Mouse (Mus musculus) embryonic facial prominence, embryonic 14.5 days (tissue): ENCODE results near the gene Nectin4. TPM values are rescaled to one million over a fixed set of nuclear protein-coding genes. Genes with fewer than 3 reads are reported as not detected.
A peak's percentile ranks its signal among the peaks of the same experiment; 100 is the strongest.

Experiments
- ATAC-seq: fragments of 200-750 bp; cut with Nextera tagmentation; 2 replicates; pipeline ENCODE4 v1.8.0; 2017; ENCODE audit warnings: low read depth, moderate number of reproducible peaks, moderate TSS enrichment
- DNase-seq: peaks from one replicate; pipeline ENCODE4 v3.0.0-alpha.2; 2015; ENCODE audit warnings: low spot score
- H3K27ac ChIP-seq: fragments of 300-500 bp; sonication (generic); replicated peaks from 2 replicates; pipeline ENCODE4 v1.5.1; 2014; ENCODE audit warnings: low read depth, mild to moderate bottlenecking, low read length, moderate library complexity
- H3K27me3 ChIP-seq: fragments of 300-500 bp; sonication (generic); replicated peaks from 2 replicates; pipeline ENCODE4 v1.6.1; 2014; ENCODE audit warnings: low read length; ENCODE audit not compliant: control insufficient read depth, insufficient read depth
- H3K36me3 ChIP-seq: fragments of 300-500 bp; sonication (generic); 2 replicates; pipeline ENCODE4 v1.6.1; 2014; ENCODE audit warnings: low read length, mixed read lengths; ENCODE audit not compliant: control insufficient read depth, insufficient read depth
- H3K4me1 ChIP-seq: fragments of 300-500 bp; sonication (generic); 2 replicates; pipeline ENCODE4 v1.6.1; 2014; ENCODE audit warnings: antibody characterized with exemption, low read length; ENCODE audit not compliant: control insufficient read depth, insufficient read depth
- H3K4me2 ChIP-seq: fragments of 300-500 bp; sonication (generic); 2 replicates; pipeline ENCODE4 v1.6.1; 2014; ENCODE audit warnings: low read depth, mild to moderate bottlenecking, low read length, moderate library complexity, mixed read lengths
- H3K4me3 ChIP-seq: fragments of 300-500 bp; sonication (generic); 2 replicates; pipeline ENCODE4 v1.5.1; 2014; ENCODE audit warnings: low read depth, mild to moderate bottlenecking, low read length
- H3K9ac ChIP-seq: fragments of 300-500 bp; sonication (generic); 2 replicates; pipeline ENCODE4 v1.6.1; 2014; ENCODE audit warnings: low read depth, mild to moderate bottlenecking, low read length, moderate library complexity, mixed read lengths
- H3K9me3 ChIP-seq: fragments of 300-500 bp; sonication (generic); 2 replicates; pipeline ENCODE4 v1.6.1; 2016; ENCODE audit warnings: low read length; ENCODE audit not compliant: control insufficient read depth
- WGBS: fragments of 180-500 bp; shearing (Covaris S2); extraction: QIAGEN DNeasy Blood & Tissue Kit; methylation state at CpG from one replicate; pipeline ENCODE4 v1.1.7; 2014; 5-methylcytosine and 5-hydroxymethylcytosine counted together
- polyA plus RNA-seq: library from polyadenylated mRNA; unstranded; fragments of >200 nt; fragmentation: Nextera tagmentation; extraction: Ambion mirVana; gene quantifications from 2 replicates; pipeline ENCODE4 v1.2.1, GENCODE M21; 2014

Gene Nectin4
- polyA plus RNA-seq, 1 experiment from 2014 or later = 7.7 TPM

GRCm38 (mm10) chr1:171365934-171366333, 4.0 kb upstream of the Nectin4 start:
- H3K4me2 ChIP-seq = no peak overlapping the region
- ATAC-seq = no peak
- H3K27me3 ChIP-seq = no peaks in the 10 kb centered on the region
- 61% methylated on average over 7 of the region's 7 CpGs for WGBS
- no peak overlapping the region for H3K4me3 ChIP-seq
- H3K36me3 ChIP-seq = no peaks in the 10 kb centered on the region
- H3K9ac ChIP-seq = no peak overlapping the region
- DNase-seq = no peak
- H3K9me3 ChIP-seq = no peaks in the 10 kb centered on the region
- H3K27ac ChIP-seq = no peak overlapping the region
- no peaks in the 10 kb centered on the region for H3K4me1 ChIP-seq

GRCm38 (mm10) chr1:171372880-171373279, 3.0 kb downstream of the Nectin4 start:
- Histone ChIP-seq H3K27me3 (no peaks in the 10 kb centered on the region), H3K4me3 (peak overlapping the region; percentile 16; the same call in 1 of the 2 replicates), H3K4me2 (0 out of 2 replicates have a peak overlapping the region, but pooled peaks have one; percentile 6), H3K27ac (no peak overlapping the region), H3K36me3 (no peaks in the 10 kb centered on the region), H3K9me3 (no peaks in the 10 kb centered on the region), H3K9ac (no peak overlapping the region; the same call in 1 of the 2 replicates), H3K4me1 (peaks cover 13% of the 10 kb centered on the region)
- WGBS = 29% methylated on average over 3 of the region's 3 CpGs
- ATAC-seq = no peak
- no peak for DNase-seq

- H3K4me2 ChIP-seq = peak overlapping the region; percentile 31
- H3K4me3 ChIP-seq = no peak overlapping the region
- peak; percentile 37 for ATAC-seq
- WGBS = 2% methylated on average over 4 of the region's 4 CpGs
- peaks cover 13% of the 10 kb centered on the region for H3K4me1 ChIP-seq
- no peaks in the 10 kb centered on the region for H3K27me3 ChIP-seq
- H3K9ac ChIP-seq = 0 out of 2 replicates have a peak overlapping the region, but pooled peaks have one; percentile 2
- H3K9me3 ChIP-seq = no peaks in the 10 kb centered on the region
- DNase-seq = peak; percentile 70
- H3K27ac ChIP-seq = peak overlapping the region; percentile 77
- H3K36me3 ChIP-seq = no peaks in the 10 kb centered on the region
Observed at GRCm38 (mm10) chr1:171373946-171374345, 4.0 kb downstream of the Nectin4 start.

GRCm38 (mm10) chr1:171375646-171376097, 5.8 kb downstream of the Nectin4 start:
- H3K9me3 ChIP-seq = no peaks in the 10 kb centered on the region
- WGBS = 47% methylated on average over 9 of the region's 9 CpGs
- H3K4me1 ChIP-seq = peaks cover 20% of the 10 kb centered on the region
- H3K4me3 ChIP-seq = no peak overlapping the region
- H3K4me2 ChIP-seq = no peak overlapping the region
- H3K27me3 ChIP-seq = peaks cover 11% of the 10 kb centered on the region
- H3K9ac ChIP-seq = no peak overlapping the region
- no peaks in the 10 kb centered on the region for H3K36me3 ChIP-seq
- no peak for DNase-seq
- ATAC-seq = no peak
- no peak overlapping the region; the same call in 1 of the 2 replicates for H3K27ac ChIP-seq

- no peak for DNase-seq
- H3K27me3 ChIP-seq = peaks cover 14% of the 10 kb centered on the region
- H3K4me1 ChIP-seq = peaks cover 17% of the 10 kb centered on the region
- no peaks in the 10 kb centered on the region for H3K36me3 ChIP-seq
- H3K27ac ChIP-seq = no peak overlapping the region
- ATAC-seq = no peak
- 89% methylated on average over 6 of the region's 6 CpGs for WGBS
- no peak overlapping the region for H3K9ac ChIP-seq
- no peak overlapping the region for H3K4me2 ChIP-seq
- H3K4me3 ChIP-seq = no peak overlapping the region
- H3K9me3 ChIP-seq = no peaks in the 10 kb centered on the region
Observed at GRCm38 (mm10) chr1:171378298-171378697, 8.4 kb downstream of the Nectin4 start.

- no peaks in the 10 kb centered on the region for H3K9me3 ChIP-seq
- H3K27me3 ChIP-seq = peaks cover 14% of the 10 kb centered on the region
- ATAC-seq = peak; percentile 66
- DNase-seq = peak; percentile 77
- peak overlapping the region; percentile 26 for H3K4me3 ChIP-seq
- 0 out of 2 replicates have a peak overlapping the region, but pooled peaks have one; percentile 21 for H3K9ac ChIP-seq
- peaks cover 7% of the 10 kb centered on the region; the same call in 1 of the 2 replicates for H3K4me1 ChIP-seq
- H3K27ac ChIP-seq = no peak overlapping the region
- no peaks in the 10 kb centered on the region for H3K36me3 ChIP-seq
- peak overlapping the region; percentile 49 for H3K4me2 ChIP-seq
- 5% methylated on average over 31 of the region's 31 CpGs for WGBS
Observed at GRCm38 (mm10) chr1:171379935-171380599, 10.2 kb downstream of the Nectin4 start.

GRCm38 (mm10) chr1:171382096-171382620, 12.3 kb downstream of the Nectin4 start:
- Histone ChIP-seq H3K4me3 (no peak overlapping the region), H3K27me3 (peaks cover 14% of the 10 kb centered on the region), H3K9me3 (no peaks in the 10 kb centered on the region), H3K9ac (no peak overlapping the region), H3K4me2 (no peak overlapping the region), H3K4me1 (peaks cover 7% of the 10 kb centered on the region; the same call in 1 of the 2 replicates), H3K36me3 (no peaks in the 10 kb centered on the region), H3K27ac (no peak overlapping the region)
- DNase-seq (no peak), ATAC-seq (no peak)
- WGBS = 79% methylated on average over 11 of the region's 11 CpGs

GRCm38 (mm10) chr1:171384361-171384760, 14.5 kb downstream of the Nectin4 start:
- Histone ChIP-seq H3K27ac (no peak overlapping the region), H3K4me2 (no peak overlapping the region), H3K36me3 (no peaks in the 10 kb centered on the region), H3K9me3 (no peaks in the 10 kb centered on the region), H3K27me3 (peaks cover 13% of the 10 kb centered on the region), H3K9ac (no peak overlapping the region), H3K4me1 (peaks cover 7% of the 10 kb centered on the region; the same call in 1 of the 2 replicates), H3K4me3 (no peak overlapping the region)
- WGBS = 55% methylated on average over 9 of the region's 9 CpGs
- ATAC-seq (peak; percentile 38; the same call in 1 of the 2 replicates), DNase-seq (peak; percentile 29)
